Mouse (Mus musculus) heart, embryonic 15.5 days (tissue): ENCODE results near the gene Sgpp1. TPM values are rescaled to one million over a fixed set of nuclear protein-coding genes. Genes with fewer than 3 reads are reported as not detected.

Experiments
- ATAC-seq: fragments of 200-750 bp; cut with Nextera tagmentation; replicated peaks from 2 replicates; pipeline ENCODE4 v1.8.0; 2017; ENCODE audit warnings: low read depth, moderate TSS enrichment; ENCODE audit not compliant: insufficient number of reproducible peaks, insufficient read depth, low FRiP score
- H3K27ac ChIP-seq: fragments of 300-500 bp; sonication (generic); 2 replicates; pipeline ENCODE4 v1.5.1; 2015; ENCODE audit warnings: mild to moderate bottlenecking, inconsistent platforms
- H3K27me3 ChIP-seq: fragments of 300-500 bp; sonication (generic); 2 replicates; pipeline ENCODE4 v1.6.1; 2015; ENCODE audit warnings: inconsistent platforms
- H3K36me3 ChIP-seq: fragments of 300-500 bp; sonication (generic); 2 replicates; pipeline ENCODE4 v1.6.1; 2015; ENCODE audit warnings: mild to moderate bottlenecking, inconsistent platforms
- H3K4me1 ChIP-seq: fragments of 300-500 bp; sonication (generic); replicated peaks from 2 replicates; pipeline ENCODE4 v1.6.1; 2015; ENCODE audit warnings: inconsistent platforms
- H3K4me2 ChIP-seq: fragments of 300-500 bp; sonication (generic); 2 replicates; pipeline ENCODE4 v1.6.1; 2015; ENCODE audit warnings: inconsistent platforms, mild to moderate bottlenecking, moderate library complexity
- H3K4me3 ChIP-seq: fragments of 300-500 bp; sonication (generic); 2 replicates; pipeline ENCODE4 v1.5.1; 2015; ENCODE audit warnings: mild to moderate bottlenecking, inconsistent platforms
- H3K9ac ChIP-seq: fragments of 300-500 bp; sonication (generic); 2 replicates; pipeline ENCODE4 v1.6.1; 2015; ENCODE audit warnings: mild to moderate bottlenecking, inconsistent platforms
- H3K9me3 ChIP-seq: fragments of 300-500 bp; sonication (generic); replicated peaks from 2 replicates; pipeline ENCODE4 v1.6.1; 2016; ENCODE audit warnings: inconsistent platforms
- WGBS: fragments of 180-500 bp; shearing (Covaris S2); methylation state at CpG from one replicate; pipeline ENCODE4 v1.1.7; 2015; ENCODE audit warnings: mixed read lengths; 5-methylcytosine and 5-hydroxymethylcytosine counted together
- polyA plus RNA-seq: library from polyadenylated mRNA; unstranded; fragments of >200 nt; fragmentation: Nextera tagmentation; extraction: Ambion mirVana; gene quantifications from 2 replicates; pipeline ENCODE4 v1.2.1, GENCODE M21; 2015

Gene Sgpp1
- polyA plus RNA-seq, 1 experiment from 2014 or later, result 13.8 TPM

DNA sequence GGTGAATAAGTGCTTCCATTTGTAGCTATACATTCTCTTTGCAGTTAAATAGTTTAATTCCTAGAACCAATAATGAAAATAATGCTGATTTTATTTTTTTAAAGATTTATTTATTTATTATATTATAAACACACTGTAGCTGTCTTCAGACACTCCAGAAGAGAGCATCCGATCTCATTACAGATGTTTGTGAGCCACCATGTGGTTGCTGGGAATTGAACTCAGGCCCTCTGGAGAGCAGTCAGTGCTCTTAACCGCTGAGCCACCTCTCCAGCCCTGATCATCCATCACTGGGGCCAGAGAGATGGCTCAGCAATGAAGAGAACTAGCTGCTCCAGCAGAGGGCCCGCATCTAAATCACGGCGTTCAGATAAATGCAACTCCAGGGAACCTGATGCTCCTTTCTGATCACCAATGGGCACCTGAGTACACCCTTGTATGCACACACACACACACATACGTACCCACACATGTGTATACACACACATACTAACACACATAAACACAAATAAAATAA lies 3.5 kb downstream of the Sgpp1 start:
- H3K27ac ChIP-seq, result no peak overlapping the region
- H3K4me1 ChIP-seq, result peaks cover 13% of the 10 kb centered on the region
- no peak overlapping the region for H3K9ac ChIP-seq
- H3K36me3 ChIP-seq, result 0 out of 2 replicates have a peak, but pooled peaks cover 5% of the 10 kb centered on the region
- no peaks in the 10 kb centered on the region for H3K9me3 ChIP-seq
- no peak overlapping the region for H3K4me3 ChIP-seq
- ATAC-seq, result no peak
- no peak overlapping the region for H3K4me2 ChIP-seq
- H3K27me3 ChIP-seq, result no peaks in the 10 kb centered on the region
- 64% methylated on average over 6 of the region's 6 CpGs for WGBS

DNA sequence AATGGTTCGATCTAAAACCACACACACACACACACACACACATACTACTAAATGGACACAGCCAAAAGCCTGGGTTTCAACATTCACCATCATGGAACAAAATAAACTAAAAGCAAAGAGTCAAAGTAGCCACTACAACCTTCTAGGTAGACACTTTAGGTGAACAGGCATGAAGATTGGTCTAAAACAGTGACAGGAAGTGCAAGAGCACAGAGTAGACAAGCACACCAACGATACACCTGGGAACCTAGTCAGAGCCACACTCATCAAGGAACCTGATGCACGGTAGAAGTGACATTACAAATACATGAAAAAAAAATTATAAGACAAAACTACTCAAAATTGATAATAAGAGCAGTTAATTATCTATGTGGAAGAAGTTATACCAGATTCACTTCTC lies 4.0 kb downstream of the Sgpp1 start:
- no peak overlapping the region for H3K4me3 ChIP-seq
- H3K4me2 ChIP-seq, result no peak overlapping the region
- H3K9me3 ChIP-seq, result no peaks in the 10 kb centered on the region
- 0 out of 2 replicates have a peak, but pooled peaks cover 5% of the 10 kb centered on the region for H3K36me3 ChIP-seq
- H3K27me3 ChIP-seq, result no peaks in the 10 kb centered on the region
- H3K27ac ChIP-seq, result no peak overlapping the region
- ATAC-seq, result no peak
- 85% methylated on average over 3 of the region's 3 CpGs for WGBS
- H3K9ac ChIP-seq, result no peak overlapping the region
- peaks cover 13% of the 10 kb centered on the region for H3K4me1 ChIP-seq

DNA sequence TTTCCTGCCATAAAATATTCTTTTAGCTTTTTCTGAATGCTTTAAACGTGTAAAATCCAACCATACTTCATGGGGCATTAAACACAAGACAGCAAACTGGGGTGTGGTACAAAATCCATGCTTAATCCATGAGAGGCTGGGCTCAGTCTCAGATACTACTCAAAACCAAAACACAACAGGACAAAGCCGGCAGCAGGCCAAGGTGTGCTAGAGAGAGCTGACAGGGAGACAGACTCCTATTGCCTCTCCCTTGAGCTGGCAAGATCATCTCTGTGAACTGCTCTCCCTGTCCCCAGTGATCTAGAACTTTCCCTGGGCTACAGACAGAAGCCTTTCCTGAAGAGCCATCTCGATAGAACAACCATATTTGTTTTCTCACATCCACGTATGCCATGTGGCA lies 5.1 kb downstream of the Sgpp1 start:
- peaks cover 11% of the 10 kb centered on the region for H3K4me1 ChIP-seq
- 0 out of 2 replicates have a peak, but pooled peaks cover 5% of the 10 kb centered on the region for H3K36me3 ChIP-seq
- no peak for ATAC-seq
- no peak overlapping the region for H3K4me3 ChIP-seq
- H3K9me3 ChIP-seq, result no peaks in the 10 kb centered on the region
- no peak overlapping the region for H3K4me2 ChIP-seq
- no peak overlapping the region for H3K27ac ChIP-seq
- 72% methylated on average over 4 of the region's 4 CpGs for WGBS
- no peaks in the 10 kb centered on the region for H3K27me3 ChIP-seq
- H3K9ac ChIP-seq, result no peak overlapping the region

DNA sequence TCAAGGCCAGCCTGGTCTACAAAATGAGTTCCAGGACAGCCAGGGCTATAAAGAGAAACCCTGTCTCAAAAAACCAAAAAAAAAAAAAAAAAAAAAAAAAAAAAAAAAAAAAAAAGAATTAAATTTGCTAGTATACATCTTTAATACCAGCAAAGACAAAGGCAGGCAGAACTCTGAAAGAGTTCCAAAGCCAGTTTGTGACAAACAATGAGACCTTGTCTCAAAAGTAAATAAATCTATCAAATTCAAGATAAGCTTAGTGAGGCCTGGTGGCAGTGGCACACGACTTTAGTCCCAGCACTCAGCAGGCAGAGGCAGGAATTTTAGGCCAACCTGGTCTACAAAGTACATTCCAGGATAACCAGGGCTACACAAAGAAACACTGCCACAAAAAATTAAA lies 5.7 kb downstream of the Sgpp1 start:
- ATAC-seq, result no peak
- Histone ChIP-seq H3K4me2 (no peak overlapping the region), H3K27me3 (no peaks in the 10 kb centered on the region), H3K4me1 (peaks cover 11% of the 10 kb centered on the region), H3K36me3 (0 out of 2 replicates have a peak, but pooled peaks cover 5% of the 10 kb centered on the region), H3K4me3 (no peak overlapping the region), H3K27ac (no peak overlapping the region), H3K9ac (no peak overlapping the region), H3K9me3 (no peaks in the 10 kb centered on the region)
- 35% methylated on average over 1 of the region's 1 CpGs for WGBS

DNA sequence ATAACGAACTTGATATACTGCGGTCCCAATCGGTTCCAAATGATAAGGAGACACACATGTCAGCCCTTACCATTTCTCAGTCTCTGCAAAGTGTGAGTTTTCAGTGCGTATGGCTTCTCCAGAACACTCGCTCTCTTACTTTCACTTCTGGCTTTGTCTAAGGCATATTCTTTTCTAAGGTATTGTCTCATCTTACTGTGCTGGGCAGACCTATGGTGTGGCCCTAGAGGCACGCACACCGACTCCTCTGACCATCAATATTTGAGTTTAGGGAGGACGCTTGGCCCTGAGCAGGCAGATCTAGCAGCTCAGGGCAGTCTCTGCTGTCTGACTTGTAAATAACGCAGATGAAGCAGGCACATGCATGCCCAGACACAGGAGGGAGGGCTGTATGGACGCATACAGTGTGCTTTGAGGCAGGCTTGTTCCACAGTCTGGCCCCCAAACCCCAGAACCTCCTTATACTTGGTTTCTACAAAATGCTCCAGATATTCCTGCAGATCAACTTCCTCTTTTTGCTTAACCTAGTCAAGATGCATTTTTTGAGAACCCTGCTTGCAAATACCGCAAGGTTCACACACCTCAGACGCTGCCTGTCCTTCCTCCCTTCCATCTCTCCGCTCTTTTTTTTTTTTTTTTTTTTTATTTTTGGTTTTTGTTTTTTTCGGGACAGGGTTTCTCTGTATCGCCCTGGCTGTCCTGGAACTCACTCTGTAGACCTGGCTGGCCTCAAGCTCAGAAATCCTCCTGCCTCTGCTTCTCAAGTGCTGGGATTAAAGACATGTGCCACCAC lies 8.0 kb downstream of the Sgpp1 start:
- no peak overlapping the region for H3K9ac ChIP-seq
- ATAC-seq, result no peak
- H3K4me2 ChIP-seq, result peak overlapping the region; percentile 24; the same call in 1 of the 2 replicates
- H3K36me3 ChIP-seq, result 0 out of 2 replicates have a peak, but pooled peaks cover 5% of the 10 kb centered on the region
- no peaks in the 10 kb centered on the region for H3K9me3 ChIP-seq
- whole genome bisulfite sequencing, result 80% methylated on average over 15 of the region's 15 CpGs
- H3K4me1 ChIP-seq, result 0 out of 2 replicates have a peak, but pooled peaks cover 3% of the 10 kb centered on the region
- H3K27ac ChIP-seq, result peak overlapping the region; percentile 12; the same call in 1 of the 2 replicates
- H3K4me3 ChIP-seq, result no peak overlapping the region
- no peaks in the 10 kb centered on the region for H3K27me3 ChIP-seq

DNA sequence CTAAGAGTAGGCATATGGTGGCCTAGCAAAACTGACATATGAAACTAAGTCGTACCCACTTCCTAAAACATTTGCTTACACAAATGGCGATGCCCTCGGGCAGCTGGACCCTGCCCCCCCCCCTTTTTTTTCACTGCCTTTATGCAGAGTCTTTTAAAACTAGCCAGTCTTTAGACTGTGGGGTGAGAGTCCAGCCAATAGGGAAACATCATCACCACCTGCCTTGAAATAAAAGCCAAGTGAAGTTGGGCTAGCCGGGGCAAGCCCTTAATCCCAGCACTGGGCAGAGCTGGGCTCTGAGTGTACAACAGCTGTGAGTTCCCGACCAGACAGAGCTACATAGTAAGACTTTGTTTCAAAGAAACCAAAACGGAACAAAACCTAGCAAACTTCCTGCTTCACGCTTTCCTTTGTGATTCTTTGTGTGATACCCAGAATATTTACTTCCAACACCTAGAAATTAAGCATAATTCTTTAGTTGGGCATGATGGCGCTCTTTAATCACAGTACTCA lies 9.1 kb downstream of the Sgpp1 start:
- no peak for ATAC-seq
- H3K27ac ChIP-seq, result no peak overlapping the region
- 0 out of 2 replicates have a peak, but pooled peaks cover 3% of the 10 kb centered on the region for H3K4me1 ChIP-seq
- no peaks in the 10 kb centered on the region for H3K9me3 ChIP-seq
- no peak overlapping the region for H3K4me2 ChIP-seq
- H3K4me3 ChIP-seq, result no peak overlapping the region
- no peaks in the 10 kb centered on the region for H3K27me3 ChIP-seq
- H3K9ac ChIP-seq, result no peak overlapping the region
- WGBS, result 83% methylated on average over 8 of the region's 8 CpGs
- H3K36me3 ChIP-seq, result 0 out of 2 replicates have a peak, but pooled peaks cover 5% of the 10 kb centered on the region

DNA sequence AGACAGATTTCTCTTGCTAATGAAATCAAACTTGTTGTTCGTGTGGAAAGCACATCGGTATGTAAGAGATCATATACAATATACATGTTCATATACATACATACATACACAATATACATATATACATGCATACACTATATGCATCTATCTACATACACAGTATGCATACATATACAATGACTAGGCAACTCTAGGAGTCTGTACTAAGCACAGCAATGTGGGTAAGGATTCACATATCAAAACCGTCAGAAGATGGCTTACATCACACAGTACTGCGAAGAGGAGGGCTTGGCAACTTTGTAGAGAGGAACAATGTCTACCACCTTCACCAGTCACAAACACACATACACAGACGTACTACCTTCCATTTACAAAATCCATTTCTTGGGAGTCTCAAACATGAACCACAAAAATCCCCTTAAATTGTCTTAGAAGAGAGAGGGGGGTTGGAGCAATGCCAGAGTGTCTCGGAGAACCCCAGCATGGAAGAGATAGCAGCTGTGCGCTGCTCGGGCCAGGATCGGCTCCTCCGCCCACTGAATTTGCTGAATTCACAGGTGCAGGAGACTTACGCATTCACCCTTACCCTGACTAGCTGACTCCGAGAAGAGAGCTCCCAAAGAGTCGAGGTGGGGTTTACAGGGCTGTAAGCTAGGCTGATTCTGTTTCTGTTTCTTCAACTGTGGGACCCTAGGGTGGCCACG lies 10.8 kb downstream of the Sgpp1 start:
- WGBS, result 82% methylated on average over 14 of the region's 14 CpGs
- Histone ChIP-seq H3K9me3 (no peaks in the 10 kb centered on the region), H3K4me3 (no peak overlapping the region), H3K4me1 (peaks cover 8% of the 10 kb centered on the region; the same call in 1 of the 2 replicates), H3K27ac (no peak overlapping the region), H3K36me3 (0 out of 2 replicates have a peak, but pooled peaks cover 5% of the 10 kb centered on the region), H3K4me2 (no peak overlapping the region), H3K9ac (no peak overlapping the region), H3K27me3 (no peaks in the 10 kb centered on the region)
- ATAC-seq, result no peak

DNA sequence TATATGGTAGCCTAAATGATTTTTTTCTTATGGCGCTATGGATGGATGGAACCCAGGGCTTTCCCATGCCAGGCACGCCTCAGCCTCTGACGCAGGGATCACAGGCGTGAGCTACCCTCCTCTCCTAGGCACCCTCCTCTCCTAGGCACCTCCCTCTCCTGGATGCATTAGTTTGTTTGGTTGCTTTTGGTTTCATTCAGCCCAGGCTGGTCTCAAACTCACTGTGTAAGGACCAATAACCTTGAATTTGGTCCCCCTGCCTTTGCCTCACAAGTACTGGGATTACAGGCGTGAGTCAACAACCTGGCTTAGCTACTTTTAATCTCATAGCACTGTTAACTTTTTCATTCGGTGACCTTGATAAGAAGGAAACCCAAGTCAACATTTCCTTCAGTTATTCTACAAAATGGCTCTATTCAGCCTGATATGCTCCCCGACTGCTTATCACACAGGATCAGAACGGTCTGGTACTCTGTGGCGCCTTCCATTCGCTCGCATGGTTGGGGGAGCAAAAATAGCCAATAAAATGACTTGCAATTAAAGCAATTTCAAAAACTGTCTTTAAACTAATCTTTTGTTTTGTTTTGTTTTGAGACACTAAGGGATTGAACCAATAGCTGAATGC lies 11.6 kb downstream of the Sgpp1 start:
- ATAC-seq, result no peak
- Histone ChIP-seq H3K36me3 (peaks cover 11% of the 10 kb centered on the region; the same call in 1 of the 2 replicates), H3K4me3 (no peak overlapping the region), H3K4me2 (no peak overlapping the region), H3K27ac (no peak overlapping the region), H3K9me3 (no peaks in the 10 kb centered on the region), H3K4me1 (peaks cover 8% of the 10 kb centered on the region; the same call in 1 of the 2 replicates), H3K9ac (no peak overlapping the region), H3K27me3 (no peaks in the 10 kb centered on the region)
- WGBS, result 81% methylated on average over 11 of the region's 11 CpGs

DNA sequence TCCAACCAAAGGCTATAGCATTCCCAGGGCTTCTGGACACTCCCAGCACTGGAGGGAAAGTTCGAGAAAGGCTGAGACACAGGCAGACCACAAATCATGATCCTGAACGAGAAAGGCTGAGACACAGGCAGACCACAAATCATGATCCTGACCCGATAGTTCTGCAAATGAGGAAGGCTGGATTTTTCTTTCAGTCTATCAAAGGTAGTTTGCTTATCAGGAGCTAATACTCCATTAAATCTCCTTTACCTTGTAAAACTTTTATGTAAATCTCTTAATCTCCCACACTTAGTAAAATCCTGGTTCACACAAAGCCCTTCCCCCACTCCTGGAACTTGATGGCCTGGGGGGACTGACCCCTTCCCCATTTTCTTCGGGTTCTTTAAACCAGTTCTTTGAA lies 13.6 kb downstream of the Sgpp1 start:
- no peak for ATAC-seq
- Histone ChIP-seq H3K27ac (no peak overlapping the region), H3K4me1 (peaks cover 5% of the 10 kb centered on the region; the same call in 1 of the 2 replicates), H3K27me3 (no peaks in the 10 kb centered on the region), H3K9ac (no peak overlapping the region), H3K36me3 (peaks cover 8% of the 10 kb centered on the region; the same call in 1 of the 2 replicates), H3K4me3 (no peak overlapping the region), H3K9me3 (no peaks in the 10 kb centered on the region), H3K4me2 (no peak overlapping the region)
- WGBS, result 39% methylated on average over 4 of the region's 4 CpGs

DNA sequence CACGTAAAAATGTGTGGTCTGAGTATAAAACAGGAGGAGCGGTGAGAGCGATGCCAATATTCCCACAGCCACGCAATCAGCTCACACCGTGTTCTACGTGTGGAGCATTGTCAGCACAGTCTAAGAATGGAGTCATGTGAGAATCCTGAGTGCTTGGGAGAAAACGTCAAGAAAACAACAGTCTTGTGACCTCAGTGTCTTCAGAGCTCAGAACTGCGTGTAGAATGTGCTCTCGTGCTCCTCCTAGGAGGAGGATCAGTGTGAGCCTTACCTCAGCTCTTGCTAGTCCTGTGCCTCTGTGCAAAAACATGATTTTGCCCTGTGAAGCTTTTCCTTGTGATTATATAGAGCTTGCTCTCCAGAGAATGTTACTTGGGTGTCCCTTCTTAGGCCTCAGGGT lies 14.5 kb downstream of the Sgpp1 start:
- Histone ChIP-seq H3K9ac (no peak overlapping the region), H3K36me3 (peaks cover 15% of the 10 kb centered on the region), H3K27ac (no peak overlapping the region), H3K27me3 (no peaks in the 10 kb centered on the region), H3K4me2 (no peak overlapping the region), H3K9me3 (no peaks in the 10 kb centered on the region), H3K4me3 (no peak overlapping the region), H3K4me1 (peaks cover 5% of the 10 kb centered on the region; the same call in 1 of the 2 replicates)
- ATAC-seq, result no peak
- WGBS, result 50% methylated on average over 9 of the region's 9 CpGs

DNA sequence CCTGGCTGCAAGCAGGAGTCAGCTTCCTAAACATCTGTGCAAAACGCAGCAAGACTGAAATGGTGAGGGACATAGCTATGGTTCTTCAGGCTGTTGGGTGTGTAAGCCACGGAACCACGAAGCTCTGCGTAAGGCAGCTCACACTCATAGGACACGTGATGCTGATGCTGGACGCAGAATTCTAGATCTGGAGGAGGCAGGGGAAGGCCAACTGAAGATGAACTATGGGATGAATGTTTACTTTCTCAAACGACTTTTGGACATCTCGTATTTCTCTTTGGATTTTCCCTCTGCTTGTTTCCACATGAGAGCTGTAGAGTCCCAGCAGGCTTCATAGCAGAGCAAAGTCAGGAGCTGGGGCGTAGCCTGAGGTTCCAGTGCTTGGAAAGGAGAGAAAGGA lies 21.9 kb downstream of the Sgpp1 start:
- no peaks in the 10 kb centered on the region for H3K4me1 ChIP-seq
- WGBS, result 83% methylated on average over 9 of the region's 9 CpGs
- no peak overlapping the region; the same call in 1 of the 2 replicates for H3K27ac ChIP-seq
- no peak for ATAC-seq
- no peak overlapping the region for H3K9ac ChIP-seq
- H3K4me2 ChIP-seq, result no peak overlapping the region
- no peak overlapping the region for H3K4me3 ChIP-seq
- no peaks in the 10 kb centered on the region for H3K9me3 ChIP-seq
- H3K27me3 ChIP-seq, result no peaks in the 10 kb centered on the region
- peaks cover 16% of the 10 kb centered on the region for H3K36me3 ChIP-seq
